Mouse (Mus musculus): ENCODE results near the gene B4galnt1.

Gene B4galnt1

DNA sequence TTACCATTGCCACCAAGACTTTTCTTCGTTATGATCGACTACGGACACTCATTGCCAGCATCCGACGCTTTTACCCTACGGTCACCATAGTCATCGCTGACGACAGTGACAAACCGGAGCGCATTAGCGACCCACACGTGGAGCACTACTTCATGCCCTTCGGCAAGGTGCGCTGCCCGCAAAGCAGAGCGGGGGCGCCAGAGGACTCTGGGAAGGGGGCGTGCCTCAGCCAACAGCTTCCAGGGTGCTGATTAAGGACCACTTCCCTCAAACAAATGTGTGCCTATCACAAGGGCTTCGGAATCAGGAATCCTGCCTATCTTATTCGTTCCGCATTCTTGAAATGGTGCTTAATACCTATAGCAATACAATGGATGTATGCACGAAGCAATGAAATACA, 5.0 kb downstream of the B4galnt1 start:
- peak; percentile 72 for DNase-seq (ENCODE audit: low spot score)

DNA sequence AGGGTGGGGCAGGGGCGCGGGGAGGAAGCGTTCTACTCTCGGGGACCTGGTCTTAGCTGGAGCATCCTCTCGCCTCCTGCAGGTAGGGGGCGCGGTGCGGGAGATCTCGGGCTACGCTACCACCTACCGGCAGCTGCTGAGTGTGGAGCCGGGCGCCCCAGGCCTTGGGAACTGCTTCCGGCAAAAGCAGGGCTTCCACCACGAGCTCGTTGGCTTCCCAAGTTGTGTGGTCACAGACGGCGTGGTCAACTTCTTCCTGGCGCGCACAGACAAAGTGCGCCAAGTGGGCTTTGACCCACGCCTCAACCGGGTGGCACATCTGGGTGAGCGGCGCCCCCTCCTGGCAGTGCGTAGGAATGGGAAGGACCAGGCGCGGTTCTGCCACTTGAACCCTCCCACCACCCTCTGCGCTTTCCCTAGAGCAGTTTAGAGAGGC, 5.8 kb downstream of the B4galnt1 start:
- peak; percentile 85 for DNase-seq (ENCODE audit: low spot score)

DNA sequence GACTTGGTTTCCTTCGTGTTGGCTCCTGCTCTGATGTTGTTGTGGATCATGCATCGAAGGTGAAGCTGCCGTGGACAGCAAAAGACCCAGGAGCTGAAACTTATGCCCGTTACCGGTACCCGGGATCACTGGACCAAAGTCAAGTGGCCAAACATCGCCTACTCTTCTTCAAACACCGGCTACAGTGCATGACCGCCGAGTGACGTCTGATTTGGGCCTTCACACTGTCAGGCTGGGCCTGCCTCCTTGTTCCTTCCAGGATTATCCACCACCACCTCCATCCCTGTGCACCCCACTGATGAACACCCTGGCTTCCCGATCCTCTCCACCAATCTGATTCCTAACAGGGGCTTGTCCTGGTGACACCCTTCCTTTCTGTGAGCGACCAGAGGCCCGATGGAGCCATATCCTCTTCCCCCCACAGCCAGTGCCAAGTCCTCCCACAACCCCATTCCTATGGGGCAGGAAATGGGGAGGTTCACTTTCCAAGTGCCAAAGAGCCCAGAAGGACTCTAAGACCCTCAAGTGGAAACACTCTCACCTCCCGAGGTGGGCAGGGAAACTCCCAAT, 6.7 kb downstream of the B4galnt1 start:
- DNase-seq (ENCODE audit: low spot score): no peak

DNA sequence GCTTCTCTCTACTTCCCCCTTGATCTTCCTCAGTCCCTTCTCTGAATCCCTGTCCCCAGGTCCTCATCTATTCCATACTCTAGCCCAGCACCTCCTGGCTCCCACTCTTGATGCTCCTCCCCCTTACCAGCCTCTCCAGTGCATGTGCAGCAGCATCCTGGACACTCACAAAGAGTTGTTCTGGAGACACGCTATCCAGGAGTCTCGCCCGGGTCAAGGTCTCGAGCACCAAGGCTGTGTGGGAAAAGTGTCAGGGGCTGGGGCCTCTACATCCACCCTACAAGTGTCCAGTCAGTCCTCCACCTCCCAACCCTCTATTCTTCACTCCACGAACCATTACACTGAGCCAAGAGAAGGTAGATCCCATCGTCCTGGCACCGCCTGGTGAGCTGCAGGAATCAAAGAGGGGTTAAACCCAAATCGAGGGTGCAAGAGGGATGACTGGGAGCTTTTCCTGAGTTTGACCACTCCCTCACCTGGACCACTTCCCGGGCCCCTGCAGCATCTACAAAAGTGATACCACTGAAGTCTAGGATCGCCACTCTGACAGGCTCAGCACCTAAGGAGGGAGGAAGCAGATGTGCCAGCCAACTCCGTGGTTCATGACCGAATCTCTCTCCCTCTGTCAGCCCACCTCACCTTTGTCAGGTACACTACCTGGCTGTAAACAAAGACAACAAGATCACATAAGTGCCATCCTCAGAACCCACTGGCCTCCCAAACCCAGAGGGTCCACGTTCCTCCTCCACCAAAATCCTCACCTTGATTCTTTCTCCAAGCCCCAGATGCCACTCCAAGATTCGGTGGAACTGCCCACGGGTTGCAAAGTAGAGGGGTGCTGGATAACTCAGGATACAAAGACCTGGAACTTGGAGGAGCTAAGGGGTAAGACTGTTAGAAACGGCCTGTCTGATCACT, 8.4 kb downstream of the B4galnt1 start:
- DNase-seq (ENCODE audit: low spot score): no peak

DNA sequence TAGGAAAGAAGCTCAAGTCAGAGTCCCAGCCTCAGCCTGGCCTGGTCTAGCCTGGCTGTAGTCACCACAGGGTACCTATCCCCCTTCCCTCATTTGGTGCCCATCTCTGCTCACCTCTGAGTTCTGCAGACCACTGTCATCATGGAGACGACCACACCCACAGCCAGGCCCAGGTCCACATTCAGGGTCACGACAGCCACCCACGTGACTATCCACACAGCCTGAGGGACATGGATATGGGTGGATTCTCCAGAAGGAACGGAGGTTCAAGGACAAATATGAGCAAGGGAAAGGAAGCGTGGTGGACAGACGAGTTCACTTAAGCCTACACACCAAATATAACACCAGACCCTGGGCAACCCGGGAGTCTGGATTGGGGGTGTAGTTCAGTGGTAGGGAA, 9.1 kb downstream of the B4galnt1 start:
- DNase-seq (ENCODE audit: low spot score): no peak

DNA sequence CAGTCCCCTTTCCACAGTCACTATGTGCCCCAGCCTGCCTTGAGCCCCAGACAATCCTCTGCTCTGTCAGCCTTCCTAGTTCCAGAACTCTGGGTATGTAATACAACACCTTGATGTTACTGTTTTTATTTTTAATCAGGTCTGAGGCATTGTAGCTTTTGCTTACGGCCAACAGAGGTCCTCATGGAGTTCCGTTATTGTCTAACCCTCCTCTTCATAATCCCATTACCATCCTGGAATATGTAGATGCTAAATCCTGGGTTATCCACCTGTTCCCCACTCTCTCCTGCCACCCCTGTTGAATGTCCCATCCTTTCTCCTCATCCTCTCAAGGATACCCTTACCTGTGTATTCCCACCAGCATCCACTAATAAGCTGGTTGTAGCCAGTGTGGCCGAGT, 11.2 kb downstream of the B4galnt1 start:
- no peak for DNase-seq (ENCODE audit: low spot score)

DNA sequence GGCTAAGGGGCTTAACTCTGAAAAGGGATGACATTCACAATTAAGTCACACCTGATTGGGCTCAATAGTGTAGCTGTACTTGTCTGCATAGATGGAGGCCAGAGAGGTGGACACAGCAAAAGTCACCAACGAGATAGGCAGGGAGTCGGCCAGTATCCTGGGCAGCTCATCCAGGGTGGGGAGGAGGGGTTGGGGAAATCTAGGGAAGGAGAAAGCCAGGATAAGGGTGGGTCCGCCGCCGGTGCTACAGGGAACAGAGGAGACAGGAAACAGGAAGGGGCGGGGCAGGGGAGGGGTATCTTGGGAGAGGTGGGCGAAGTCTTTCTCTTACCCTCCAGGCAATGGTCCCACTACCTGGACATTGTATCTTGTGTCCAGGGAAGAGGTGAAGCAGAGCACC, 11.7 kb downstream of the B4galnt1 start:
- DNase-seq (ENCODE audit: low spot score): peak; percentile 39

DNA sequence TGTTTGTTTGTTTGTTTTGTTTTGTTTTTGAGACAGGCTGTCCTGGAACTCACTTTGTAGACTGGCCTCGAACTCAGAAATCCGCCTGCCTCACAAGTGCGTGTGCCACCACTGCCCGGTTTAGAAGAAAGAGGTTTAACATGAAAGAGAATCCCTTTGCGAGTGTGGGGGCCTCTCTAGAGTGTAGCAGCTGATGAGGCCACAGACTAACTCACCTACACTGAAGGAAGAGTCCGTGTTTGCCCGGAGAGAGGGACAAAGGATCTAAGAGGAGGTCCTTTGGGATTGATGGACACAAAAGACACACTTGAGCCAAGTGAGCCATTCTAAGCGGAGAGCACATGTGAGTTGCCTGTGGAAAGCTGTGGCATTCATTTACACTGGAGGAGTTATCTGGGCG, 12.2 kb downstream of the B4galnt1 start:
- no peak for DNase-seq (ENCODE audit: low spot score)

DNA sequence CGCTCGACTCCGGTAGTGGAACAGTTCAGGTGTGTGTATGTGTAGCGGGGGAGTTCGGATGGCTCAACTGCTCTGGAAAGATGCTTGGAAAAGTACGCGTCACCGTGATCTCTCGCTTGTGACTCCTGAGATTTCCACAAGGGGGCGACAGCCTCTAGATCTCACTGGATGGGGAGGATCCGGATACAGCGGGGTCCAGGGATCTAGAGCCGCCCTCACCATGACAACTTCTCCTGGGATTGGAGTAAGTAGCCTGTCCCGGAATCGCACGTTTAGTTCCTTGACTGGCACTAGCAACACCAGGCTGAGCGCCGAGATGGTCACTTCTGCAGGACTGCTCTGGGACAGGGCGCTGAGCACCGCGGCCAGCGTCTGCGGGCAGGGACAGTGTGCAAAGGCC, 12.7 kb downstream of the B4galnt1 start:
- peak; percentile 97 for DNase-seq (ENCODE audit: low spot score)

DNA sequence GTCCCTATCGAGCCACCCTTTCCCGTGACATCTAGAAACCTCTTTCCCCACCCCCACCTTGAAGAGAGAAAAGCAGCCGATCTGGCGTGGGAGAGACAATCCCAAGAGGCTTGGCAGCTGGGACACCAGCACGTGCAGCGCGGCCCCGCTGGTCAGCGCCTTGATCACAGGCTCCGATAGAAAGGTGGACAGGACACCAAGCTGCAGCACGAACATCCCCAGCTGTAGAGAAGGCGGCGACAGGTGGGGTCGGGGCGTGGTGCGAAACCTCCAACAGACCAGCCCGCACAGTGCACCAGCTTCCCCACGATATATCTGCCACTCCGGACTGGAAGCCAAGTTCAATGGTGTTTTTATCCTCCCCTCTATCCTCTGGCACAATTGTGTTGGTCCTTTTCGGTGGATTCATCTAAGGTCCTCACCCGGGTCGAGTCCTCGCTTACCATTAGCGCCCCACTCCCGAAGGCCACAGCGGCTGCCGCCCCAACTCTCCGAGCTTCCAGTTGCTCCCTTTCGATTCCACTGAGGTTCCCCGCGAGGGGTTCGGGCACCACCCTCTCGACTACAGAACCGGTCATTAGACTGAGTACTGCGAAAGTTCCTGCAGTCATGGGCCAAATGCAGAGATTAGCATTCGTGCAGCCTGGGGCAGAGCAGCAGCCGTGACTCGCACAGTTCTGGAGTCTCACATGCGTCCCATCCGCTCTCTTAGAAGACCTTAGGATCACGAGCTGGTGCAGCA, 13.4 kb downstream of the B4galnt1 start:
- no peak for DNase-seq (ENCODE audit: low spot score)

DNA sequence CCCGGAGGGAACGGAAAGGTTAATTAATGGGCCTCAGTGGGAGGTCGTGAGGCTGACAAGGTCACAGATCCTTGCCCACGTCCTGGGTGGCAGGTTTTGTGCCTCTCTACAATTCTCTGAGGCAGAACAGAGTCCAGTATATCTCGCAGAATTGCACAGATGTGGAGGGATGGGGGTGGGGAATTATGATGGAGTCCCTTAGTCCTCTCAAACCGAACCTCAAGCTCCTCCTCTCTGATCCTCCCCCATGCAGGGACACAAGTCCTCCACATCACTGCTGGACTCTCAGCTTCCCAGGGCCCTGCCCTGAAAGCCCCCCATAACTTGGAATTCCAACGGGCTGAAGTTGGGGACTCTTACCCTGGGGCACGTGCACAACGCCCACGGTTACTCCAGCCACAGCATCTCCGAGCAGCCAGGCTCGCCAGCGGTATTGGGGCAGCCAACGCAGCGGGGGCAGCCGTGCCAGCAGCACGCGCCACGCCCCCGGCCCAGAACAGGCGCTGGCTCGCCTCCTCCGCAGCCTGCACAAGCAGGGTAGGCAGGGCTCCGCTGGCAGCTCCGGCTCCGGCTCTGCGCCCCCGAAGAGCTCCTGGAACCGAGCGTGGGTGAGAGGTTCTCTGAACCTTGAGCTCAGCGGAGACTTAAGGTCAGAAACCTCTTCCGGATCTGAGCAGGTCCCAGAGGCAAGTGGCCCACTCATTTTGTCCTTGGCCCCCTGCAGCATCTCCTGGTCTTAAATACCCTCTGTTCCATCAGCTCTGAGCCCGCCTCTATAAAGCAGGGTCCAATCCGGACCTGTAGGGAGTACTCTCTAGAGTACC, 15.1 kb downstream of the B4galnt1 start, which contains the start of gene Slc26a10:
TSS of gene Slc26a10 (minus strand) at position 775 of the 824 bp plus-strand sequence.
- DNase-seq (ENCODE audit: low spot score): peak; percentile 36

DNA sequence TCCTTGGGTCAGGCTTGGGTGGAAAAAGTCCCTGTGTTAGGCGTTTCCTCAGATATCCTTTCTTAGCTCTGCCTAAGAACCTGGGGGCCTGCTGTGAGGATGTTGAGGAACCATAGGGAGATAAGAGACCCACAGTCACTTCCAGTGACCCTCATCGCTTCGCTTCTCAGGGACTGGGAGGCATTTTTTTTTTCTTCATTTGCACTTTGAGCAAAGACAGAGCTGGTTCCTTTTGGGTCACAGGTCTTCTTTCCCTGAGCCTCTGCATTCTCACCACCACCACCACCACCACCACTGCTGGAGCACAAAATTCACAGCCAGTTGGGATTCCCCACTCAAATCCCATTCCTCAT, 15.6 kb downstream of the B4galnt1 start:
- no peak for DNase-seq (ENCODE audit: low spot score)

DNA sequence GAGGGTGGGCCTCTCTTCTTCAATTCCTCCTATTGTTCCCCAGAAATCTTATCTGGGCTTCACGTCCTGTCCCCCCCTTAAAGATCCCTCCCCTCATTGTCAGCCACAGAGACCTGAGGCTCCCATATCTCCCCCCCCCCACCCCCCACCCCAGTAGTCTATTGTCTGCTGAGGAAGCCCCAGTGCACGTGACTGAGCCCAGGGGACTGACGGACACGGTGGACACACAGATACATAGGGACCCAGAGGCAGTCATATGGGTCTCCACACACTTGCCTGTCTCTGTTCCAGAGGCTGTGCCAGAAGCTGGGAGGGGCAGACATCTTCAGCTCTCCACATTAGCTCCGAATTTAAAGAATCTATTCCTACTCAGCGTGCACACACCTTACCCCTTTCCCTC, 16.5 kb downstream of the B4galnt1 start:
- no peak for DNase-seq (ENCODE audit: low spot score)

DNA sequence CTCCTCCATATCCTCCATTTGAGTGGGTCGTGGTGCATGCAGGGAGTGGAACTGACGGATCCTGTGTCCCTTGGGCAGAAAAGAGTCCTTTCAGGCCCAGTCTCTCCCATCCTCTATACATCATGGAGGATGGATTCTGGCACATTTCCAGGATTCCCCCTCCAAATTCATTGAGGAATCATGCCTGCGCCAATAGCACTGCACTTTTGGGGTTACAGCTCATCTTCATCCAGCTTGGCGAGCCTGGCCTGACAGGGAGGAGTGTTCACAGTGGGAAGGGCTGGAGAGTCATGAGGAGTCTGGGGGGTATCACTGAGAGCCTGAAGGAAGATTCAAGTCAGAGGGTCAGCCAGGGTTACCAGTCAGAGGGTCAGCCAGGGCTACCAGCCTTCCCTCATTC, 17.6 kb downstream of the B4galnt1 start:
- no peak for DNase-seq (ENCODE audit: low spot score)

DNA sequence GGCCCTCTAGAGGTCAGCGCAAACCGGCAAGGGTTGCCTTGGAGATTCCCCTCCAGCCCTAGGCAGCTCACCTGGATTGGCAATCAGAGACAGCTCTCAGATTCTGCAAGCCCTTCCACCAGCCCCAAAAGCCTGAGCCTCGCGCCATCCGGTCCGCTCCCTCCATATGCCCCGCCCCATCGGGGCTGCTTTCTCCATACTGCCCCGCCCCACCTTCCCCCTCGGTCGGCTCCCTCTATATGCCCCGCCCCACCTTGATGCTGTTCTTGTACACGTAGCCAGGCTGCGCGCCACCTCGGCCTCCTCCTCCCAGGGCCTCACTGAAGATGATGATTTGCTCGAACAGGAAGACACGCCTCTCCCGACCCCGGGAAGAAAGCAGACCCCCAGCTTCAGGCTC, 18.7 kb downstream of the B4galnt1 start:
- DNase-seq (ENCODE audit: low spot score): peak; percentile 48

DNA sequence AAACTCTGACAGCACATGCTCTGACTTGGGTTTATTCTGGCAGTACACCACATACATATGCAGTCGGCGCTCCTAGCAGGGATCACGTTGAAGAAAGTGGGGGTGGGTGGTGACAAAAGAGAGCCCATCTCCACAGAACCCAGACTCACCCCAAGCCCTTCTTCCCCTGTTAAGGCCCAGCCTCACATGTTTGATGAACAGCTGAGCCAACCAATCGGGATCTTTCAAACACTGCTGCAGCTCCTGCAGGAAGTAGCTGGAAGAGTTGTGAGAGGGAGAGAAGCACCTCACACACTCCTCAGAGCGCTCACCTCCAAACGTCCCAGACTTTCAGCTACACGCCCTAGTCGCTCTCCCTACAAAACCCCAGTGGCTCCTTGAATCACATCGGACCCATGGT, 20.1 kb downstream of the B4galnt1 start:
- no peak for DNase-seq (ENCODE audit: low spot score)

DNA sequence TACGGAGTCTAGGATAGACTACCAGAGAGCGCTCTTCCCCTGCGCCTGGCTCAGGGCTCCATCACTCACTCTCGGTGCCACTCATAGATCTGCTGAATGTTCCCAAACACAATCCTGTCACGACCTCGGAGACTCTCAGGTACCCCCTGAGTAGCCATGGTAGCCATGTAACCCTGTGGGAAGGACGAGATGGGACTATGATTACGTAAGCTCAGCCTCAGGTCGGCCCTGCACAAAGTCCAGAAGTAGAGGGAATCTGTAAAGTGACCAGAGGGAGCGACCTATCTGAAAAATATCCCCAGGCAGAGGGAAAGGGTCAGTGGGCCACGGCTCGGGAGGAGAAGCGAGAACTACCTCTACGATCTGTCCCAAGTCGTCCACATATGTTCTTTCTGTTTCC, 20.5 kb downstream of the B4galnt1 start:
- DNase-seq (ENCODE audit: low spot score): no peak

DNA sequence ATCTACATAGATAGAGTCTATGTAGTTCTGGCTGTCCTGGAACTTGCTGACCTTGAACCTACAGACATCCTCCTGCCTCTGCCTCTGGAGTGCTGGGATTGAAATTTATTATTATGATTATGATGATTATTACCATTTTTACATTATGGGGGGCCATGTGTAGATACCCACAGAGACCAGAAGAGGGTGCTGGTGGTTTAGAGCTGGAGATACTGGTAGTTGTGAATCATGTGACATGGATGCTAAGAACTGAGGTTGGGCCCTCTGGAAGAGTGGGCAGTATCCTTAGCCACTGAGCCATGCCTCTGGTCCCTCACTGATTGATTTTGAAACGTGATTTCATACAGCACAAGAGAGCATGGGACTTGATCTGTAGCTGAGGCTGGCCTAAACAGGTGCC, 21.4 kb downstream of the B4galnt1 start:
- no peak for DNase-seq (ENCODE audit: low spot score)

DNA sequence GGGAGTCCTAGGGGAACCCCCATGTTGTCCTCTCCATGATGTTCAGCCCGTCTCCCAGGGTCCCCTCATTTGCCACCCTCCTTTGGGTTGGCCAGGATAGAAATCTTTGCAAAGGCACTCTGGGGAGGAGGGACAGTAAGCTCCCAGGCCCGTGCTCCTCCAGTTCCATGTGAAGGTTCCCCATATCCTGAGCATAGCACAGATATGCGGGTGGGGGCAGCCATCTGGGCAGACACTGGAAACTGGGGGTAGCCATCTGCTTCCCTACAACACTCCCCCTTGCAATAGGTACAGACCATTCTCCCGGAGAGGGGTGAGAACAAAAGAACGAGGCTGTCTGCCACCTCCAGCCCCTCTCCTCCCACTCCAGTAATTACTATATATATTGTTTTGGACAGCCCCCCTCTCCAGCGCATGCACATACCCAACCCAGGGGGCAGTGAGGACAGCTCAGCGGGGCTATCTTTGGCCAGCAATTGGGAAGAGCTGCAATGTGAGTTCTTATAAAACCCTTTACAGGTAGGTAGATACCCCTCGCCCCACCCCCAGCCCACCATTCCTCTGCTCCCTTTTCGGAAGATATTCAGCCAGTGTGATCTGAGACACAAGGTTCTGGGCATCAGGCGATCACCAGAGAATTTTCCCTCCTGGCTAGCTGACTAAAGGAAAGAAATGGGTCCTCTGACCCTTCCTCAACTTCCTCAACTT, 22.5 kb downstream of the B4galnt1 start:
- DNase-seq (ENCODE audit: low spot score): peak; percentile 26

DNA sequence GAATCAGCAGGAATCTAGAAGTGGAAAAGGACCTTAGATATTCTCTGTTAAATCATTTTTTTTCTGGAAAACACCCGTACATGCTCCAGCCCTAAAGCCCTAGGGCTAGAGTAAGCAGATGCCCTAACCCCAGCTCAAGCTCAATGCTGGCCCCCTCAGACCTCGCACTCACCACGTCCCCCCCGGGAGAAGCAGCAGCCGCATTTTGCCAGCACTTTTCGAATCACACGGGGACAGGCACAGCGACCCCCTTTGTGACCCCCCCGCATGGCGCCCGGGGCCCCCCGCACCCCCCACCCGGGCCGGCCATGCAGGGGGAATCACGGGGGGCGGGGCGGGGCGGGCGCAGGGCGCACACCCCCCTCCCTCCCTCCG, 23.0 kb downstream of the B4galnt1 start:
- DNase-seq (ENCODE audit: low spot score): peak; percentile 43

DNA sequence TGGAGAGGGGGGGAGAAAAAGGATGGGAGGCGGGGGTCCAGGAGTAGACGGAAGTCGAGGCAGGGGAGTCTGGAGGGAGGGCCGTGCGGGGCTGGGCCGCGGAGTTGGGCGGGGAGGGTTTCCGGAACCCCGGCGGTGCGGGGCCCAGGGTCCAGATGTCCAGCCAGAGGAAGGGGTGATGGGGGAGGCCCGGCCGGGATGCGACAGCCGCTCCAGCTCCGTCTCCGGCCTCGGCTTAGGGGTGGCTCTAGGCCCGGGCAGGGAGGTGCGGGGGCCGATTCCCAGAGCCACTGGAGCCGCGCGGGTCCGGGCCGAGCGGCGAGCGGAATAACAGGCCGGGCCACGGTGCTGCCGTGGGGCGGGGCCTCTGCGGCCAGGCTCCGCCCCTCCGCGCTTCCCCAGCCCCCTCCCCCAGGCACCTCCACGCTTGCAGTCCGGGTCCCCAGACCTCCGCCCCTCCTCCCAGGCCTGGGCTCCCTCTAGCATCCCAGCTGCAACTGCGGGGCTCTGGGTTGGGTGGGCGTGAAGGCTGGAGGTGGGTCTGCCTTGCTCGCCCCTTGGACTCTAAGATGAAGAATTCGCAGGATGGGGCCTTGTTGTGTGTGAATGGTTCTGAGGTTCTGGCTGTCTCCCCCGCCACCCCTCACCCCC, 23.6 kb downstream of the B4galnt1 start:
- DNase-seq (ENCODE audit: low spot score): peak; percentile 90

Data from embryo, embryonic 10.5 days (tissue).